Mouse (Mus musculus): Measurements from ENCODE around the gene Wdr82. TPM values are rescaled to one million over a fixed set of nuclear protein-coding genes. Genes with fewer than 3 reads are reported as not detected.
"Not testable (repeated sequence)": the region's sequence is repeated elsewhere in the genome, so short reads cannot be mapped to it uniquely, and the experiment has no call there.

The Wdr82 gene
- polyA plus RNA-seq, 1 experiment from 2014 or later: 25.2 TPM

DNA sequence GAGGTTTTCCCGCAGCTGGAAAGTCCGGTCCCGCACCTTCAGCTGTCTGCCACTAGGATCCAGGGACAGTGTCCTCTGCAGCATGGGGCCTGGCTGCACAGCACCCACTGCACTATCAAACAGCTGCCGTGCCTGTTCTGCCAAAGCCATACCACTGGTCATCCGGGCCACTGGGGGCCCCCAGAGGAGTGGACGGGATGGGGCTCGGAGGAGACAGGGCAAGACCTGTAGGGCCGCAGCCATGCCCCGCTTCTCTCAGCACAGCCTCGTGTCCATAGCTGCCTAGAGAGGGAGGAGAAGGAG is 13.2 kb upstream of the Wdr82 start:
- 89% methylated on average over 8 of the region's 10 CpGs for WGBS
- no peaks in the 10 kb centered on the region for H3K9me3 ChIP-seq (ENCODE audit: control insufficient read depth, low read length)
- no peaks in the 10 kb centered on the region for H3K36me3 ChIP-seq (ENCODE audit: control insufficient read depth, insufficient read depth, low read length)
- no peak for ATAC-seq (ENCODE audit: insufficient read depth, low FRiP score, low TSS enrichment)
- no peak overlapping the region for H3K4me3 ChIP-seq (ENCODE audit: low read depth, low read length)
- no peak overlapping the region for H3K27ac ChIP-seq (ENCODE audit: low read depth, low read length)
- H3K27me3 ChIP-seq (ENCODE audit: control insufficient read depth, insufficient read depth, low read length): no peaks in the 10 kb centered on the region
- 0 out of 2 replicates have a peak, but pooled peaks cover 3% of the 10 kb centered on the region for H3K4me1 ChIP-seq (ENCODE audit: control insufficient read depth, insufficient read depth, low read length)
- no peak for DNase-seq (ENCODE audit: low spot score)
- H3K9ac ChIP-seq (ENCODE audit: low read length): no peak overlapping the region
- no peak overlapping the region for H3K4me2 ChIP-seq (ENCODE audit: low read depth)

DNA sequence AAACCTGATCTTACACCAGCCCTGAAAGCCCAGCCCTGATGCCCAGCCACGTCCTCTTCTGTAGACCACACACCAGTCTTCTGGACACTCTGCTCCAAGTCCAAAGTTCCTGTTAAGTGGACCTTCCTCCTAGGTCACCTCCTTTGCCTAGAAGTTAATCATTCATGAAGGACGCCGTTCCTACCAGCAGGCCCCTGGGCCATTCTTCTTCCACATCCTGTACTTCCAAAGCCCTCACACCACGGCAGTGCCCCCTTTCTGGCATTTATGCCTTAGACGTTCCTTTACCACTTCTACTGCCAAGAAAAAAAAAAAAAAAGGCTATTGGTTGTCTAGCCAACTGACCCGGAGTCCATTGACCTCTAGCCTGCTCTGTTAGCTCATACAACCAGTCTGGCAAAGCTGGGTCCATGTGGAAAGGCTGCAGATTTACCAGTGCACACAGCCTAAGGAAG is 12.7 kb upstream of the Wdr82 start, which contains the start of gene Glyctk:
TSS of gene Glyctk (minus strand) at position 102 of the 455 bp plus-strand sequence.
- Histone ChIP-seq H3K27ac (ENCODE audit: low read depth, low read length) (no peak within 1 kb of the TSS), H3K4me3 (ENCODE audit: low read depth, low read length) (no peak within 1 kb of the TSS), H3K27me3 (ENCODE audit: control insufficient read depth, insufficient read depth, low read length) (no peaks in the 10 kb centered on the region), H3K36me3 (ENCODE audit: control insufficient read depth, insufficient read depth, low read length) (no peaks in the 10 kb centered on the region), H3K9ac (ENCODE audit: low read length) (no peak within 1 kb of the TSS), H3K9me3 (ENCODE audit: control insufficient read depth, low read length) (no peaks in the 10 kb centered on the region), H3K4me1 (ENCODE audit: control insufficient read depth, insufficient read depth, low read length) (0 out of 2 replicates have a peak, but pooled peaks cover 3% of the 10 kb centered on the region), H3K4me2 (ENCODE audit: low read depth) (no peak within 1 kb of the TSS)
- DNase-seq (ENCODE audit: low spot score): no peak
- 73% methylated on average over 6 of the region's 6 CpGs for WGBS
- no peak for ATAC-seq (ENCODE audit: insufficient read depth, low FRiP score, low TSS enrichment)

- Histone ChIP-seq H3K9me3 (ENCODE audit: control insufficient read depth, low read length) (no peaks in the 10 kb centered on the region), H3K9ac (ENCODE audit: low read length) (no peak overlapping the region), H3K27me3 (ENCODE audit: control insufficient read depth, insufficient read depth, low read length) (no peaks in the 10 kb centered on the region), H3K4me2 (ENCODE audit: low read depth) (peak overlapping the region; percentile 54; the same call in 1 of the 2 replicates), H3K4me3 (ENCODE audit: low read depth, low read length) (no peak overlapping the region), H3K4me1 (ENCODE audit: control insufficient read depth, insufficient read depth, low read length) (0 out of 2 replicates have a peak, but pooled peaks cover 3% of the 10 kb centered on the region), H3K27ac (ENCODE audit: low read depth, low read length) (no peak overlapping the region), H3K36me3 (ENCODE audit: control insufficient read depth, insufficient read depth, low read length) (no peaks in the 10 kb centered on the region)
- DNase-seq (ENCODE audit: low spot score) (no peak), ATAC-seq (ENCODE audit: insufficient read depth, low FRiP score, low TSS enrichment) (no peak)
- WGBS: 87% methylated on average over 9 of the region's 9 CpGs
These were observed 11.5 kb upstream of the Wdr82 start for GRCm38 (mm10) chr9:106159237-106159636.

GRCm38 (mm10) chr9:106159784-106160301 is 10.9 kb upstream of the Wdr82 start:
- peak overlapping the region; percentile 50 for H3K4me3 ChIP-seq (ENCODE audit: low read depth, low read length)
- 0 out of 2 replicates have a peak, but pooled peaks cover 3% of the 10 kb centered on the region for H3K4me1 ChIP-seq (ENCODE audit: control insufficient read depth, insufficient read depth, low read length)
- peak overlapping the region; percentile 54 for H3K4me2 ChIP-seq (ENCODE audit: low read depth)
- peak overlapping the region; percentile 93 for H3K27ac ChIP-seq (ENCODE audit: low read depth, low read length)
- peak overlapping the region; percentile 67 for H3K9ac ChIP-seq (ENCODE audit: low read length)
- ATAC-seq (ENCODE audit: insufficient read depth, low FRiP score, low TSS enrichment): peak; percentile 62
- H3K27me3 ChIP-seq (ENCODE audit: control insufficient read depth, insufficient read depth, low read length): no peaks in the 10 kb centered on the region
- WGBS: 2% methylated on average over 24 of the region's 24 CpGs
- DNase-seq (ENCODE audit: low spot score): peak; percentile 94
- H3K9me3 ChIP-seq (ENCODE audit: control insufficient read depth, low read length): no peaks in the 10 kb centered on the region
- H3K36me3 ChIP-seq (ENCODE audit: control insufficient read depth, insufficient read depth, low read length): no peaks in the 10 kb centered on the region

DNA sequence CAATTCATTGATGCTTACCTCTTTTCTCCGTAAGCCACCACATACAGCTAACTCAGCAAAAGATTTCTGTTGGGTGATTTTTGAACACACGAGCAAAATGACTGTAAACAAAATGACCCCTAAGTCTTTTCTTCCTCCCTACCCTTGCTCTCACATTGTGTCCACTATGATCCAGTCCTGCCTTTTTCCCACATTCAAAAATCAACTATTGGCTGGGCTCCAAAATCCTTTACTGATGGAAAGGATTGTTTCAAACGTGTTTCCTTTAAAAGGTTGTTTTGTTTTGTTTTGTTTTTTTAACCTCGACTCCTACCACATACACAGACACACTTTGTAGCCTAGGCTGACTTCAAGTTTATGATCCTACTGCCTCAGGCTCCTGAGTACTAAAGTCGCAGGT is 10.3 kb upstream of the Wdr82 start:
- ATAC-seq (ENCODE audit: insufficient read depth, low FRiP score, low TSS enrichment): no peak
- H3K4me1 ChIP-seq (ENCODE audit: control insufficient read depth, insufficient read depth, low read length): 0 out of 2 replicates have a peak, but pooled peaks cover 3% of the 10 kb centered on the region
- no peak for DNase-seq (ENCODE audit: low spot score)
- H3K9ac ChIP-seq (ENCODE audit: low read length): peak overlapping the region; percentile 67
- 47% methylated on average over 5 of the region's 5 CpGs for WGBS
- no peaks in the 10 kb centered on the region for H3K36me3 ChIP-seq (ENCODE audit: control insufficient read depth, insufficient read depth, low read length)
- peak overlapping the region; percentile 54 for H3K4me2 ChIP-seq (ENCODE audit: low read depth)
- no peaks in the 10 kb centered on the region for H3K9me3 ChIP-seq (ENCODE audit: control insufficient read depth, low read length)
- no peak overlapping the region for H3K27ac ChIP-seq (ENCODE audit: low read depth, low read length)
- H3K27me3 ChIP-seq (ENCODE audit: control insufficient read depth, insufficient read depth, low read length): no peaks in the 10 kb centered on the region
- H3K4me3 ChIP-seq (ENCODE audit: low read depth, low read length): peak overlapping the region; percentile 50

GRCm38 (mm10) chr9:106166709-106167108 is 4.0 kb upstream of the Wdr82 start:
- no peak overlapping the region for H3K4me2 ChIP-seq (ENCODE audit: low read depth)
- H3K4me1 ChIP-seq (ENCODE audit: control insufficient read depth, insufficient read depth, low read length): no peaks in the 10 kb centered on the region
- H3K9me3 ChIP-seq (ENCODE audit: control insufficient read depth, low read length): no peaks in the 10 kb centered on the region
- H3K9ac ChIP-seq (ENCODE audit: low read length): no peak overlapping the region
- ATAC-seq (ENCODE audit: insufficient read depth, low FRiP score, low TSS enrichment): no peak
- H3K27ac ChIP-seq (ENCODE audit: low read depth, low read length): no peak overlapping the region
- no peak for DNase-seq (ENCODE audit: low spot score)
- H3K27me3 ChIP-seq (ENCODE audit: control insufficient read depth, insufficient read depth, low read length): no peaks in the 10 kb centered on the region
- 90% methylated on average over 2 of the region's 2 CpGs for WGBS
- no peak overlapping the region for H3K4me3 ChIP-seq (ENCODE audit: low read depth, low read length)
- H3K36me3 ChIP-seq (ENCODE audit: control insufficient read depth, insufficient read depth, low read length): no peaks in the 10 kb centered on the region

- Histone ChIP-seq H3K4me3 (ENCODE audit: low read depth, low read length) (no peak overlapping the region), H3K27ac (ENCODE audit: low read depth, low read length) (no peak overlapping the region), H3K9ac (ENCODE audit: low read length) (no peak overlapping the region), H3K4me1 (ENCODE audit: control insufficient read depth, insufficient read depth, low read length) (no peaks in the 10 kb centered on the region), H3K9me3 (ENCODE audit: control insufficient read depth, low read length) (no peaks in the 10 kb centered on the region), H3K36me3 (ENCODE audit: control insufficient read depth, insufficient read depth, low read length) (no peaks in the 10 kb centered on the region), H3K4me2 (ENCODE audit: low read depth) (no peak overlapping the region), H3K27me3 (ENCODE audit: control insufficient read depth, insufficient read depth, low read length) (no peaks in the 10 kb centered on the region)
- ATAC-seq (ENCODE audit: insufficient read depth, low FRiP score, low TSS enrichment) (no peak), DNase-seq (ENCODE audit: low spot score) (no peak)
- WGBS: 84% methylated on average over 3 of the region's 3 CpGs
These were observed 3.5 kb upstream of the Wdr82 start for GRCm38 (mm10) chr9:106167241-106167640.

DNA sequence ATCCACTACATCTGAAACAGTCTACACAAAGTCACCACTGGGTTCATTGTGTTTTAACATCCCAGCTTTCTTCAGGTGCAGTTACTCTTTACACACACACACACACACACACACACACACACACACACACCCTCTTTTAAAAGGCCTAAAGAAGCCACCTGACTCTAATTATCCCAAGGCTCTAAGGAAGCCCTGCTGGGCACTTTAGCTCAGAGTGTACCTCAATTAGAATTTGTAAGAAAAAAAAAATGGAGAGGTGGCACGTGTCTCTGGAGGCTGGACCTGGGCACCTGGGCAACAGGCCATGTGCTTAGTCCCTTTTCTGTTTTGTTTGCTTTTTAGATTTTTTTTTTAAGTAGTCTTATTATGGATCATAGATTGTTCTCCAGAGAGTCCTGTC is 3.0 kb upstream of the Wdr82 start:
- no peak overlapping the region for H3K4me3 ChIP-seq (ENCODE audit: low read depth, low read length)
- ATAC-seq (ENCODE audit: insufficient read depth, low FRiP score, low TSS enrichment) (no peak), DNase-seq (ENCODE audit: low spot score) (no peak)
- no peak overlapping the region for H3K9ac ChIP-seq (ENCODE audit: low read length)
- H3K9me3 ChIP-seq (ENCODE audit: control insufficient read depth, low read length): no peaks in the 10 kb centered on the region
- no peak overlapping the region for H3K4me2 ChIP-seq (ENCODE audit: low read depth)
- H3K27me3 ChIP-seq (ENCODE audit: control insufficient read depth, insufficient read depth, low read length): no peaks in the 10 kb centered on the region
- no peak overlapping the region for H3K27ac ChIP-seq (ENCODE audit: low read depth, low read length)
- no peaks in the 10 kb centered on the region for H3K36me3 ChIP-seq (ENCODE audit: control insufficient read depth, insufficient read depth, low read length)
- peaks cover 3% of the 10 kb centered on the region for H3K4me1 ChIP-seq (ENCODE audit: control insufficient read depth, insufficient read depth, low read length)
- 27% methylated on average over 1 of the region's 1 CpGs for WGBS

DNA sequence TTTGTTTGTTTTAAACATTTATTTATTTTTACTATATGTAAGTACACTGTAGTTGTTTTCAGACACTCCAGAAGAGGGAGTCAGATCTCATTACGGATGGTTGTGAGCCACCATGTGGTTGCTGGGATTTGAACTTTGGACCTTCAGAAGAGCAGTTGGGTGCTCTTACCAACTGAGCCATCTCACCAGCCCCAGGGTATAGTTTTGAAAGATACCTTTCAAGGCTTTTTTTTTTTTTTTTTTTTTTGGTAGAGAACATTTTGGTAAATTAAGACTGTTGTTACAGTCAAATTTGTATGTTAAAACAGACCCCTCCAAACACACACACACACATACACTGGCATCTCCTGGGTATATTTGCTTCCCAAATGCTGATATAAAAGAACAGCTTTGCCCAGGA is 1.7 kb upstream of the Wdr82 start:
- H3K4me1 ChIP-seq (ENCODE audit: control insufficient read depth, insufficient read depth, low read length); H3K36me3 ChIP-seq (ENCODE audit: control insufficient read depth, insufficient read depth, low read length); H3K9ac ChIP-seq (ENCODE audit: low read length); H3K4me2 ChIP-seq (ENCODE audit: low read depth); H3K9me3 ChIP-seq (ENCODE audit: control insufficient read depth, low read length); H3K27me3 ChIP-seq (ENCODE audit: control insufficient read depth, insufficient read depth, low read length); H3K27ac ChIP-seq (ENCODE audit: low read depth, low read length); ATAC-seq (ENCODE audit: insufficient read depth, low FRiP score, low TSS enrichment); H3K4me3 ChIP-seq (ENCODE audit: low read depth, low read length); DNase-seq (ENCODE audit: low spot score): not testable (repeated sequence)
- 75% methylated on average over 1 of the region's 1 CpGs for WGBS
